Mouse (Mus musculus) lung, adult 2 months (tissue): ENCODE results near the gene Cir1.

Experiments
- CTCF ChIP-seq: fragments of 200-500 bp; IDR thresholded peaks from 2 replicates; pipeline ENCODE4 v1.5.1; 2011; ENCODE audit warnings: mild to moderate bottlenecking, low read length, control low read depth; ENCODE audit not compliant: insufficient read depth
- POLR2A ChIP-seq: fragments of 200-500 bp; IDR thresholded peaks from 2 replicates; pipeline ENCODE4 v1.6.1; 2011; ENCODE audit warnings: low read depth, mild to moderate bottlenecking, control low read depth, low read length, borderline replicate concordance; ENCODE audit errors: extremely low read depth

DNA sequence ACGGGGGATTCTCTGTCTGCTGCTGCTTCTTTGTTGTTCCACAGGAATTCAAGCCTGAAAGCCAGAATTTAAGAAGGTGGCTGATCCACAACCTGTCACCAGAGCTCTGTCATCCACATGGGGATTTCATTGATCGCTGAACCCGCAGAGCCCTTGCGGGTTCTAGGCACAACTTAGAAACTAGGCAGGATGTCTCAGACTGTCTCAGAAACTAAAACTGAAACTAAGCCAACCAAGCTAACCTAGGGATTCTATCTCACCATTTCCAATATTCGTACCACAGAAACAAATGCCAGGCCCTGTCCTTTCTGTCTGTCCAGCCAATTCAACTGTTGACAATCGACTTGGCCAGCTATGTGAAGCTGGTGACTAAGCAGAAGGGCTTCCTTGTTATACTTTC lies 35.7 kb upstream of the Cir1 start:
- TF ChIP-seq CTCF (no peak), POLR2A (no peak)
